Mouse (Mus musculus) adrenal gland, adult 2 months (tissue): ENCODE data around the gene Mlkl. TPM values are rescaled to one million over a fixed set of nuclear protein-coding genes. Genes with fewer than 3 reads are reported as not detected.
"Not testable (repeated sequence)": the region's sequence is repeated elsewhere in the genome, so short reads cannot be mapped to it uniquely, and the experiment has no call there.

Source experiments
- DNase-seq: peaks from one replicate; pipeline ENCODE4 v3.0.0; 2021
- polyA plus RNA-seq: library from polyadenylated mRNA; depleted of rRNA; stranded (reverse); fragments of >200 nt; gene quantifications from 2 replicates; pipeline ENCODE4 v1.2.3, GENCODE M21; 2012
- total RNA-seq, 2 experiments: library from RNA; stranded (reverse); gene quantifications; 2 replicates each; pipeline ENCODE4 v1.2.3; 2021

The Mlkl gene
- total and polyA plus RNA-seq, 3 experiments = 2.0 to 25.0 (median 8.4) TPM

DNA sequence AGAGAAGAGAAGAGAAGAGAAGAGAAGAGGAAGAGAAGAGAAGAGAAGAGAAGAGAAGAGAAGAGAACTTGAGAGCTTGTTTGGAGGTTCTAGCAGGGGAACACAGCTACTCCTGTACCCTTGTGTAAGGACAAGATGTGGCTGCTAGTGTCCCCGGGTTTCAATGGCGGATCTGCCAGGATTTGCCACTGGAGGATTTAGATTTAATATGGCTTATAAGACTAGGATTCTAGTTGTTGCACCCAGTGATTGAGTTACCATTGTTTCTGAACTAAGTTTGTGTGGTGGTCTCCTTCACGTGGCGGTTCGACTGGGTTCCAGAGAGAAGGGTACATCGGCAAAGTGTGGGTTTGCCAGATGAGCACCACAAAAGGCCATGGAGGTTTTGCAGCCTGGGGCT is 24.0 kb downstream of the Mlkl start:
- not testable (repeated sequence) for DNase-seq

DNA sequence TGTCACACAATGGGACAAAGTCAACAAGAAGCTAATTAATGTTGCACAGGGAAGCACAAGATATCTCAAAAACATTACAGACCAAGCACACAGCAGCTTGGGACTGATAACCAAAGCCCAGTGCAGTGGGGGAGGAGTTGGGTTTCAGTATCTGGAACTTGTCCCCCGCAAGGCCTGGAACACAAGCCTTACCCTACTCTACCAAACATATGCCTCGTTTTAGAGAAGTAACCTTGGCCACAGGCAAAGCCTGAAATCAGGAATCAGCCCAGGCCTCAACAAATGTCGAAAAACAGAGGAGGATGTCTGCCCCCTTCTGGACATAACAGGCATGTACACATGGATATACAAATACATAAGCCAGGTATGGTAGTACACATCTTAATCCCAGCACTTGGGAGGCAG is 25.2 kb downstream of the Mlkl start:
- DNase-seq = peak; percentile 25

- not testable (repeated sequence) for DNase-seq
Measured at GRCm38 (mm10) chr8:111310006-111310405, 28.0 kb downstream of the Mlkl start.

GRCm38 (mm10) chr8:111305031-111305730 is 32.8 kb downstream of the Mlkl start:
- peak; percentile 77 for DNase-seq

GRCm38 (mm10) chr8:111304359-111304758 is 33.6 kb downstream of the Mlkl start:
- no peak for DNase-seq

GRCm38 (mm10) chr8:111303076-111303803 is 34.7 kb downstream of the Mlkl start:
- DNase-seq = peak; percentile 17

DNA sequence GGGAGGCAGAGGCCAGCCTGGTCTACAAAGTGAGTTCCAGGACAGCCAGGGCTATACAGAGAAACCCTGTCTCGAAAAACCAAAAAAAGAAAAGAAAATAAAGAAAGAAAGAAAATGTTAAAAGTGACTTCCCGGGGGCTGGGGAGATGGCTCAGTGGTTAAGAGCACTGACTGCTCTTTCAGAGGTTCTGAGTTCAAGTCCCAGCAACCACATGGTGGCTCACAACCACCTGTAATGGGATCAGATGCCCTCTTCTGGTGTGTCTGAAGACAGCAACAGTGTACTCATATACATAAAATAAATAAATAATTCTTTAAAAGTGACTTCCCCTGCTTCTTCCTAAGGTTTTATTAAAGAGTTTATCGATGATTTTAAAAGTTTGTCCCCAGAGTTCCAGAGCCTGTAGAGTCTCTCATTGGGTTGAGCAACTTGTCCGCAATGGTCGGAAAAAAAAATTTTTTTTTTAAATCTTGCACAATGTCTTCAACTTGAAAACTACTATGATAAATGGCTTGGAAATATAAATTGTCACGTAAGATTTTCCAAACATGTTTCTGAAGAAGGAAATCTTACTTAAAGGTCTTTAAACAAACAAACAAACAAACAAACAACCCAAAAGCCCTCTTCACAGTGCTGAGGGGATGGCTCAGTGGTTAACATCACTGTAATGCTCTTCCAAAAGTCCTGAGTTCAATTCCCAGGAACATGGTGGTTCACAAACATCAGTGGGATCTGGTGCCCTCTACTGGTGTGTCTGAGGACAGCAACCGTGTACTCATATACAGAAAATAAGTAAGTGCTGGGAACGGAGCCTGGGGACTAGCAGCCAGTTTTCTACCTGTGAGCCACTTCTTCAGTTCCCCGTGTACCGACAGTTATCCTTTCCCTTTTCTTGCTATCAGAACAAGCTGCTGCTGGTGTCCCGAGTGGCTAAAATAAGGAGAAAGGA is 37.1 kb downstream of the Mlkl start:
- no peak for DNase-seq

DNA sequence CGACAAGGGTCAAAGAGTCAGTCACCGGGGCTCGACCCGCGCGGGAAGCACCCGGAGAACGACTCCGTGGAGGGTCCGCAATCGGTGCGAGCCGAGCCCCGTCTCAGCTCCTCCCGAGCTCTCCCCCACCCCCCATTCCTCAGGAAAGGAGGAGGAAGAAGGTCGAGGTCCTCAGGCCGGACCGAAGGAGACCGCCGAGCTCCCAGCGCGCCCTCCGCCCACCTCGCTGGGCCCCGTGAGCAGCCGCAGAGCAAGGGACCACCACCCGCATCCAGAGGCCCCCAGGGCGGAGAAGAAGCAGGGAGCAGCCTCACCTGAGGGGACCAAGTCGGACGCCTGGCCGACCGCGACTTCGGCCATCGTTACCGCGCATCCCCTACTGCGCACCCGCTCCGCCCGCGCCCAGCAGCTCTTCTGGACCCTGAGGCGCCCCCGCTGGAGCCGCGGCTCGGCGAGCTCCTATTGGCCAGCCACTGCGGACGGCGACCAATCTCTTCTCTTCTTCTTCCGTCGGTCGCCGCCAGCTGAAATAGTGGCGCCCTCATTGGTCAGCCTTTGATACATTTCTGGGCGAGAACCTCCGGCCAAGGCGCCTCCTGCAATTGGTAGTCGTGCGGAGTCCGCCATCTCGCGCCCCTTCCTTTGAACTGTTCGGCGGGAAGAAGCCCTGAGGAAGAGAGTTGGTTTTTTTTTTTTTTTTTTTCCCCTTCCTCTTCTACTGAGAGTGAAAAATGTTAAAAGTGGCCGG is 38.0 kb downstream of the Mlkl start, which contains the start of gene Rfwd3:
Gene Rfwd3, minus strand, starts transcription at position 402 of the 748 bp plus-strand sequence.
- DNase-seq = peak; percentile 97

DNA sequence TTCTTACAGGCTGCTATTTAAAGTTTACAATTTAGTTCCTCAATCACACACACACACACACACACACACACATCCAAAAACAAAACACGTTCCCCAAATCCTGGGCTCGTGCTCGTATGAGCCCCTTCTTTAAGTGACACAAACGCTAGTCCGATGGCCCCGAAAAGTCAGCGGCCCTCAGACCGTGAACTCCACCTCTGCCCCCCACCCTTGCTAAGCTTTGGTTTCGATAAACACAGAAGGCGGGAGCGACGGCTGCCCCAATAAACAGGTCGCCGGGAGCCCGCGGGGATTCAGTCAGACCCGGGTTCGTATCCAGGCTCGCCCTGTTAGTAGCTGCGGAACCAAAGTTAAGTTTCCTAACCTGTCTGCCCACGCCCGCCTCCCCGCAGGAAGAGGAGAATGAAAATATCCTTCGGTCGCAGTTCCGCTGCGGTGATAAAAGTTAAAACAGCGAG is 38.6 kb downstream of the Mlkl start:
- peak; percentile 68 for DNase-seq

DNA sequence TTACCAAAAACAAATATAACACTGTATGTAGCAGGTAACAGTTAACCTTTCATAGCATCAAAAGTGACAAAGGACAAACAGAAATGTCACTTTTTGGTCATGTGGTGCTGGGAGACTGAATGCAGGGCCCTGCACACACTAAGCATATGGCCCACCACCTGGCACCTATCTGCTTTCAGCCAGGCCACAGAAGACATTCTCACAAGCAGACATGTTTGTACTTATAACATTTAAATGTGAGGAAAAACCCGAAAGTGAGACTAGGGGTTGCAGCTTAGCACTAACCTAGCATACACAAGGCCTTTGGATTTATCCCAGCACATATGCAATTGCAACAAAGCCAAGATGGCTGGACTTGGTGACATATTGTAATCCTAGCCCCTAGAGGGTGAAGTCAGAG is 40.0 kb downstream of the Mlkl start:
- DNase-seq = no peak

- DNase-seq = peak; percentile 87
Measured at GRCm38 (mm10) chr8:111291733-111292132, 46.2 kb downstream of the Mlkl start.

GRCm38 (mm10) chr8:111290586-111290985 is 47.4 kb downstream of the Mlkl start:
- DNase-seq = no peak

GRCm38 (mm10) chr8:111285603-111286002 is 52.4 kb downstream of the Mlkl start:
- no peak for DNase-seq

DNA sequence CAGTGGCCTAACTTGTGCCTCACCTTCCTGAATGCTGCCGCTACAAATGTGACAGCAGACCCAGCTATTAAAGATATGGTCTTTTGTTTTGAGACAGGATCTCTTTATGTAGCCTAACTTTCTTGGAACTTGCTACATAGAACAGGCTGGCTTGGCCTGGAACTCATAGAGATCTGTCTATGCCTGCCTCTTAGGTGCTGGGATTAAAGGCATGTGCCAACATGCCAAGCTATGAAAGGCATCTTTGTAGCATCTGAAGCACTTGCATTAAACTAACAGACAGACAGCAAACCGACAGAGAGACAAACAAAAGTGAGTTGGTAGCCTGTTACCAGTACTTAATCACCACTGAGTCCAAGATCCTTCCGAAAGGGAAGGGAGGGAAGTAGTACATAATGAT is 55.9 kb downstream of the Mlkl start:
- DNase-seq = no peak

DNA sequence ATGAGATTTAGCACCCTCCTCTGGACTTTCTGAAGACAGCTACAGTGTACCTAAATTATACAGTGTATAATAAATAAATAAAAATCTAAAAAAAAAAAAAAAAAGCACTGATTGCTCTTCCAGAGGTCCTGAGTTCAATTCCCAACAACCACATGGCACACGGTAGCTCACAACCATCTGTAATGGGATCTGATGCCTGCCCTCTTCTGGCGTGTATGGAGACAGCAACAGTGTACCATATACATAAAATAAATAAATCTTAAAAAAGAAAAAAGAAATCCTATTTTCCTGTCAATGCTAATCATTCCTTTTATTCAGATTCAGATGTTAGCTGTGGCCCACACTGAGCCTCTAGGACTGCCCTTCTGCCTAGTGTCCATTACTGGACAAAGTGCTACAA is 69.7 kb downstream of the Mlkl start:
- no peak for DNase-seq

DNA sequence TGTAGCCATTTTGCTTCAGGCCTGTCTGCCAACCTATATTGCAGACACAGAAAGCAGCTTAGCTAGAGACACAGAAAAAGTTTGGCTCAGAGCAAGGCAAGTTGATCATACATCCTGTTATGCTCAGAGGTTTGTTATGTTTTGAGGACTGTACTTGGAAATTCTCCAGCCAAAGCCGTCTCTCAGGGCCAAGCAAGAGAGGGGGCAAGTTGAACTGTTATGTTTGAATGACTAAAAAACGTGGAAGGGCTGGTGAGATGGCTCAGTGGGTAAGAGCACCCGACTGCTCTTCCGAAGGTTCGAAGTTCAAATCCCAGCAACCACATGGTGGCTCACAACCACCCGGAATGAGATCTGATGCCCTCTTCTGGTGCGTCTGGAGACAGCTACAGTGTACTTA is 71.8 kb downstream of the Mlkl start:
- DNase-seq = not testable (repeated sequence)

DNA sequence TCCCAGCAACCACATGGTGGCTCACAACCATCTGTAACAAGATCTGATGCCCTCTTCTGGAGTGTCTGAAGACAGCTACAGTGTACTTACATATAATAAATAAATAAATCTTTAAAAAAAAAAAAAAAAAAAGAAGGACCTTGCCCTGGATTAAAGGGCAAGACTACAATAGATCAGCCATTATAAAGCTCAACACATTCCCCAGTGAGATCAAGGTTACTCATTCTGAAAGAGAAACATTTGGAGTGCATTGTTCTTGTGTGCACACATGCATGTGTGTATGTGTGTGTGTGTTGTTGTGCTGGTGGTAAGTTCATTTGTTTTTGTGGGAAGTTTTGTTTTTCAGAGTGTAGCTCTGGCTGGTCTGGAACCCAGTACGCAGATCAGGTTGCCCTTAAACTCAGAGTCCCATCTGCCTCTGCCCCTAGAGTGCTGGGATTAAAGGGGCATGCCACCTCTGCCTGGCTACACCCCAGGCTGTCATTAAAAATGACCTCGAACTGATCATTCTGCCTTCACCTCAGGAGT is 73.2 kb downstream of the Mlkl start:
- DNase-seq = no peak

- DNase-seq = no peak
Measured at GRCm38 (mm10) chr8:111261981-111262381, 76.0 kb downstream of the Mlkl start.
